Mouse (Mus musculus) brain, embryonic 14.5 days (tissue): ENCODE measurements at regions not wholly inside any gene's neighbourhood (a gene's known extent, or its start where the extent isn't known, plus 50 kb on each side); places are given as distances from the start of the nearest gene placed in this dataset.

Experiments
- CTCF ChIP-seq: fragments of 200-500 bp; IDR thresholded peaks from 2 replicates; pipeline ENCODE4 v1.5.1; 2012; ENCODE audit warnings: inconsistent platforms, mild to moderate bottlenecking, moderate library complexity, borderline replicate concordance; ENCODE audit not compliant: insufficient read depth, insufficient read length; ENCODE audit errors: extremely low read depth
- POLR2A ChIP-seq: fragments of 200-500 bp; IDR thresholded peaks from 2 replicates; pipeline ENCODE4 v1.6.1; 2012; ENCODE audit warnings: mild to moderate bottlenecking, inconsistent platforms, borderline replicate concordance; ENCODE audit not compliant: poor library complexity, insufficient read depth, insufficient read length, severe bottlenecking; ENCODE audit errors: extremely low read depth

DNA sequence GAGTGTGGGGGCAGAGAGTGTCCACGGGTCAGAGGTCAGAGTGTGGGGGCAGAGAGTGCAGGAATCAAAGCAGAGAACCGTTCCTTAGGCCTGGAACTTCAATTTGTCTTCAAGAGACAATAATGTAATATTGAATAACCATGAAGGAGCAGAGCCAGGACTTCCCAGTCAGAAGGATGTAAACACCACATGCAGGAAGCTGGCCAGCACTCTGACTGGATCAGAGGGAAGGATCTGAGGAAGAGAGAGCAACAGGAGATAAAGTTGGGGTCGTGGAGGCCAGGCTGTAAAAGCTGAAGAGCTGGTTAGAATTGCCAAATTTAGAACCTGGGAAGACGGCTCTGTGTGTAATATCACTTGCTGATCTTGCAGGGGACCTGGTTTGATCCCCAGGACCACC, 54.0 kb upstream of the Ppp2r5a start:
- TF ChIP-seq CTCF (no peak), POLR2A (no peak)
